Mouse (Mus musculus) CH12.LX (cell line): ENCODE measurements around the gene Fam234b. TPM values are rescaled to one million over a fixed set of nuclear protein-coding genes. Genes with fewer than 3 reads are reported as not detected.
A peak's percentile ranks its signal among the peaks of the same experiment; 100 is the strongest.

Source experiments
- DNase-seq: peaks from one replicate; pipeline ENCODE4 v3.0.0-alpha.2; 2013; ENCODE audit errors: extremely low read depth
- H3K27ac ChIP-seq: 2 replicates; pipeline ENCODE4 v1.5.1; 2012; ENCODE audit warnings: low read depth, mild to moderate bottlenecking, control low read depth, moderate library complexity; ENCODE audit not compliant: insufficient read depth
- H3K27me3 ChIP-seq: replicated peaks from 2 replicates; pipeline ENCODE3; 2012; ENCODE audit warnings: inconsistent platforms
- H3K36me3 ChIP-seq, 2 experiments: replicated peaks in 1 of 2; 2 replicates each; pipeline versions ENCODE3 to v1.6.1; 2012; ENCODE audit warnings: inconsistent platforms in 1 of 2, low read length in 1 of 2, mild to moderate bottlenecking in 1 of 2, mixed read lengths in 1 of 2, moderate library complexity in 1 of 2; ENCODE audit not compliant: control insufficient read depth in 1 of 2, insufficient read depth in 1 of 2
- H3K4me1 ChIP-seq, 2 experiments: 2 replicates each; pipeline ENCODE4 v1.6.1; 2012; ENCODE audit warnings: inconsistent platforms in 1 of 2, moderate library complexity in 1 of 2; ENCODE audit not compliant: insufficient read depth in 2 of 2, control insufficient read depth in 1 of 2
- H3K4me2 ChIP-seq: 2 replicates; pipeline ENCODE4 v1.6.1; 2012; ENCODE audit warnings: low read depth, mild to moderate bottlenecking, control low read depth; ENCODE audit not compliant: poor library complexity, insufficient read depth, severe bottlenecking
- H3K4me3 ChIP-seq, 3 experiments: fragments of 150-350 bp in 1 of 3; sonication (generic) in 1 of 3; replicated peaks in 1 of 3; 2 replicates each; pipeline versions ENCODE3 to v1.5.1; 2011 to 2012; ENCODE audit warnings: low read depth in 2 of 3, low read length in 2 of 3, mild to moderate bottlenecking in 2 of 3, moderate library complexity in 2 of 3, control low read depth in 1 of 3, improper control_type of control experiment in 1 of 3, inconsistent platforms in 1 of 3, mixed read lengths in 1 of 3; ENCODE audit not compliant: poor library complexity in 1 of 3
- H3K79me2 ChIP-seq: replicated peaks from 2 replicates; pipeline ENCODE4 v1.6.1; 2012; ENCODE audit warnings: mild to moderate bottlenecking, moderate library complexity; ENCODE audit not compliant: control insufficient read depth, poor library complexity, insufficient read depth, severe bottlenecking; ENCODE audit errors: extremely low read depth
- H3K9ac ChIP-seq: 2 replicates; pipeline ENCODE4 v1.6.1; 2012; ENCODE audit warnings: low read depth, mild to moderate bottlenecking, control low read depth, moderate library complexity; ENCODE audit not compliant: insufficient read depth
- H3K9me3 ChIP-seq: replicated peaks from 2 replicates; pipeline ENCODE3; 2012; ENCODE audit warnings: low read length, inconsistent platforms, mixed read lengths
- BHLHE40 ChIP-seq: IDR thresholded peaks from 2 replicates; pipeline ENCODE4 v1.6.1; 2011; ENCODE audit warnings: mild to moderate bottlenecking, low read depth, low read length, improper control_type of control experiment
- CHD1 ChIP-seq: IDR thresholded peaks from 2 replicates; pipeline ENCODE4 v1.6.1; 2012; ENCODE audit warnings: low read depth, low read length, improper control_type of control experiment, inconsistent platforms
- CHD2 ChIP-seq: IDR thresholded peaks from 2 replicates; pipeline ENCODE4 v1.6.1; 2011; ENCODE audit warnings: low read length, improper control_type of control experiment
- CTCF ChIP-seq, 2 experiments: IDR thresholded peaks in 1 of 2; conservative IDR thresholded peaks in 1 of 2; 2 replicates each; pipeline ENCODE4 v1.5.1; 2011 to 2012; ENCODE audit warnings: low read depth in 2 of 2, low read length in 2 of 2, improper control_type of control experiment in 1 of 2, inconsistent platforms in 1 of 2, mild to moderate bottlenecking in 1 of 2, moderate library complexity in 1 of 2
- E2F4 ChIP-seq: IDR thresholded peaks from 2 replicates; pipeline ENCODE4 v1.6.1; 2011; ENCODE audit warnings: low read depth, low read length, improper control_type of control experiment; ENCODE audit not compliant: insufficient replicate concordance
- ELF1 ChIP-seq: IDR thresholded peaks from 2 replicates; pipeline ENCODE4 v1.6.1; 2014; ENCODE audit warnings: low read depth, mild to moderate bottlenecking, inconsistent platforms, low read length, improper control_type of control experiment
- EP300 ChIP-seq: IDR thresholded peaks from 2 replicates; pipeline ENCODE4 v1.6.1; 2011; ENCODE audit warnings: low read length, improper control_type of control experiment
- ETS1 ChIP-seq: conservative IDR thresholded peaks from 2 replicates; pipeline ENCODE4 v1.6.1; 2012; ENCODE audit warnings: low read depth, mild to moderate bottlenecking, inconsistent platforms, low read length, improper control_type of control experiment, moderate library complexity
- HCFC1 ChIP-seq: IDR thresholded peaks from 2 replicates; pipeline ENCODE4 v1.6.1; 2012; ENCODE audit warnings: low read depth, mild to moderate bottlenecking, inconsistent platforms, low read length, improper control_type of control experiment
- IRF4 ChIP-seq: IDR thresholded peaks from 2 replicates; pipeline ENCODE4 v1.6.1; 2014; ENCODE audit warnings: low read depth, mild to moderate bottlenecking, inconsistent platforms, low read length, improper control_type of control experiment
- JUN ChIP-seq: IDR thresholded peaks from 2 replicates; pipeline ENCODE4 v1.6.1; 2011; ENCODE audit warnings: low read depth, mild to moderate bottlenecking, low read length, improper control_type of control experiment, moderate library complexity; ENCODE audit not compliant: insufficient read depth
- JUND ChIP-seq: conservative IDR thresholded peaks from 2 replicates; pipeline ENCODE4 v1.6.1; 2011; ENCODE audit warnings: low read depth, low read length, improper control_type of control experiment
- MAFK ChIP-seq: IDR thresholded peaks from 2 replicates; pipeline ENCODE4 v1.6.1; 2011; ENCODE audit warnings: low read length, improper control_type of control experiment; ENCODE audit not compliant: insufficient replicate concordance
- MAX ChIP-seq: IDR thresholded peaks from 2 replicates; pipeline ENCODE4 v1.6.1; 2011; ENCODE audit warnings: low read length, improper control_type of control experiment
- MAZ ChIP-seq: IDR thresholded peaks from 2 replicates; pipeline ENCODE4 v1.6.1; 2012; ENCODE audit warnings: low read depth, mild to moderate bottlenecking, inconsistent platforms, low read length, improper control_type of control experiment, moderate library complexity
- MEF2A ChIP-seq: IDR thresholded peaks from 2 replicates; pipeline ENCODE4 v1.6.1; 2014; ENCODE audit warnings: low read depth, mild to moderate bottlenecking, inconsistent platforms, low read length, improper control_type of control experiment, borderline replicate concordance
- MYC ChIP-seq: IDR thresholded peaks from 2 replicates; pipeline ENCODE4 v1.6.1; 2011; ENCODE audit warnings: low read depth, mild to moderate bottlenecking, improper control_type of control experiment, low read length
- NELFE ChIP-seq: IDR thresholded peaks from 2 replicates; pipeline ENCODE4 v1.6.1; 2011; ENCODE audit warnings: low read depth, low read length, improper control_type of control experiment
- NRF1 ChIP-seq: IDR thresholded peaks from 2 replicates; pipeline ENCODE4 v1.6.1; 2014; ENCODE audit warnings: low read depth, mild to moderate bottlenecking, inconsistent platforms, low read length, improper control_type of control experiment, moderate library complexity
- PAX5 ChIP-seq: IDR thresholded peaks from 2 replicates; pipeline ENCODE4 v1.6.1; 2012; ENCODE audit warnings: low read length, inconsistent platforms, mixed read lengths
- POLR2AphosphoS2 ChIP-seq: IDR thresholded peaks from 2 replicates; pipeline ENCODE4 v1.6.1; 2011; ENCODE audit warnings: low read depth, low read length, improper control_type of control experiment
- RAD21 ChIP-seq: IDR thresholded peaks from 2 replicates; pipeline ENCODE4 v1.6.1; 2011; ENCODE audit warnings: low read depth, mild to moderate bottlenecking, low read length, improper control_type of control experiment, moderate library complexity
- RCOR1 ChIP-seq: conservative IDR thresholded peaks from 2 replicates; pipeline ENCODE4 v1.6.1; 2012; ENCODE audit warnings: low read depth, mild to moderate bottlenecking, inconsistent platforms, low read length, improper control_type of control experiment
- SMC3 ChIP-seq: IDR thresholded peaks from 2 replicates; pipeline ENCODE4 v1.6.1; 2011; ENCODE audit warnings: low read depth, low read length, improper control_type of control experiment
- TCF12 ChIP-seq: IDR thresholded peaks from 2 replicates; pipeline ENCODE4 v1.6.1; 2014; ENCODE audit warnings: low read depth, mild to moderate bottlenecking, inconsistent platforms, low read length, improper control_type of control experiment
- UBTF ChIP-seq: IDR thresholded peaks from 2 replicates; pipeline ENCODE4 v1.6.1; 2012; ENCODE audit warnings: low read depth, mild to moderate bottlenecking, inconsistent platforms, low read length, improper control_type of control experiment, moderate library complexity
- USF1 ChIP-seq: IDR thresholded peaks from 2 replicates; pipeline ENCODE4 v1.6.1; 2014; ENCODE audit warnings: low read depth, mild to moderate bottlenecking, inconsistent platforms, low read length, improper control_type of control experiment
- USF2 ChIP-seq: conservative IDR thresholded peaks from 2 replicates; pipeline ENCODE4 v1.6.1; 2011; ENCODE audit warnings: low read depth, low read length, improper control_type of control experiment
- ZC3H11A ChIP-seq: IDR thresholded peaks from 2 replicates; pipeline ENCODE4 v1.6.1; 2012; ENCODE audit warnings: low read depth, mild to moderate bottlenecking, inconsistent platforms, low read length, improper control_type of control experiment
- ZMIZ1 ChIP-seq: IDR thresholded peaks from 2 replicates; pipeline ENCODE4 v1.6.1; 2012; ENCODE audit warnings: low read depth, mild to moderate bottlenecking, inconsistent platforms, low read length, improper control_type of control experiment
- ZNF384 ChIP-seq: IDR thresholded peaks from 2 replicates; pipeline ENCODE4 v1.6.1; 2012; ENCODE audit warnings: low read depth, low read length, improper control_type of control experiment, inconsistent platforms
- dilution Hi-C: fragments of 300-500 bp; cut with MboI; formaldehyde crosslinking; loops from 2 replicates; pipeline ENCODE4 v1.14.3; 2020; ENCODE audit warnings: low sequenced_read_pairs; ENCODE audit not compliant: extremely low pct_unique_long_range_greater_than_20kb, extremely low pct_ligation_motif_present
- in situ Hi-C: fragments of 300-500 bp; cut with MboI; formaldehyde crosslinking; loops from 3 replicates; pipeline ENCODE4 v1.14.3; 2019; ENCODE audit warnings: low sequenced_read_pairs, low pct_ligation_motif_present, low pct_unique_long_range_greater_than_20kb, mixed read lengths
- polyA plus RNA-seq: library from polyadenylated mRNA; unstranded; fragments of >175 nt; gene quantifications from 2 replicates; pipeline ENCODE4 v1.2.1, GENCODE M21; 2012; ENCODE audit warnings: low read depth; ENCODE audit not compliant: insufficient read length
- total RNA-seq, 2 experiments: library from RNA; depleted of rRNA; stranded (reverse); fragments of 300-350 nt in 1 of 2; fragments of >200 nt in 1 of 2; gene quantifications; 2 replicates each; pipeline ENCODE4 v1.2.3; 2012 to 2014

The Fam234b gene
- total and polyA plus RNA-seq, 3 experiments: 0.04 to 0.76 (median 0.20) TPM

- TF ChIP-seq BHLHE40: no peak
- no peak for TF ChIP-seq NELFE
- TF ChIP-seq MEF2A: no peak
- peak; percentile 74 for TF ChIP-seq CHD2
- TF ChIP-seq TCF12: no peak
- no peak for TF ChIP-seq MYC
- TF ChIP-seq ZC3H11A: peak; percentile 26
- TF ChIP-seq PAX5: no peak
- no peak for TF ChIP-seq ZNF384
- TF ChIP-seq CTCF (conservative IDR thresholded peaks at IDR 0.05 in 1 of 2, IDR thresholded peaks at IDR 0.05 in 1 of 2; ENCODE audit: low read depth in 2 of 2, low read length in 2 of 2): peak; percentile 49 to 77; a peak in 3 of 4 replicates
- TF ChIP-seq ZMIZ1: no peak
- TF ChIP-seq MAX: no peak
- TF ChIP-seq EP300: no peak
- TF ChIP-seq USF1: no peak
- TF ChIP-seq IRF4: no peak
- TF ChIP-seq RAD21: peak; percentile 78
- no peak for TF ChIP-seq UBTF
- no peak for TF ChIP-seq CHD1
- TF ChIP-seq SMC3: peak; percentile 84
- TF ChIP-seq POLR2AphosphoS2: no peak
- no peak for TF ChIP-seq ELF1
- TF ChIP-seq JUN: no peak
- no peak for TF ChIP-seq NRF1
- no peak for TF ChIP-seq E2F4
- no peak for TF ChIP-seq USF2
- TF ChIP-seq HCFC1: no peak
- TF ChIP-seq MAZ: no peak
- TF ChIP-seq RCOR1: no peak
- TF ChIP-seq ETS1: no peak
- TF ChIP-seq JUND: no peak
- no peak for TF ChIP-seq MAFK
- TF ChIP-seq, all 38 proteins: peak for 5
- in situ Hi-C loops (loop anchor here (10.0 kb wide), 2 partner anchors 94 to 224 kb away; no protein-coding TSS in a partner anchor), dilution Hi-C loops (no loop called here)
- Histone ChIP-seq H3K79me2 (no peaks in the 10 kb centered on the region), H3K36me3 (no peaks in the 10 kb centered on the region), H3K4me2 (no peak overlapping the region), H3K4me3 (no peak overlapping the region), H3K27me3 (no peaks in the 10 kb centered on the region), H3K9me3 (peaks cover 3% of the 10 kb centered on the region), H3K9ac (no peak overlapping the region), H3K4me1 (peaks cover 0 to 16% of the 10 kb centered on the region in 2 experiments; a peak in 2 of 4 replicates), H3K27ac (no peak overlapping the region)
- DNase-seq: peak; percentile 61
These were observed 47.5 kb upstream of the Fam234b start for GRCm38 (mm10) chr6:135150311-135150710.
